Mouse (Mus musculus) left cerebral cortex, postnatal 4 days (tissue): ENCODE data around the gene Vcl. TPM values are rescaled to one million over a fixed set of nuclear protein-coding genes. Genes with fewer than 3 reads are reported as not detected.

Experiments
- DNase-seq: peaks from one replicate; pipeline ENCODE4 v3.0.0-alpha.2; 2022
- intact Hi-C: fragments of 180-260 bp; cut with DNase I; formaldehyde crosslinking; loops from one replicate; pipeline ENCODE4 v1.15.1; 2025
- total RNA-seq, 2 experiments: library from RNA; stranded (reverse); gene quantifications; 2 replicates each; pipeline ENCODE4 v1.2.3; 2021

Gene Vcl
- total RNA-seq, result 10 to 100 TPM; 21.0 to 21.9 TPM

DNA sequence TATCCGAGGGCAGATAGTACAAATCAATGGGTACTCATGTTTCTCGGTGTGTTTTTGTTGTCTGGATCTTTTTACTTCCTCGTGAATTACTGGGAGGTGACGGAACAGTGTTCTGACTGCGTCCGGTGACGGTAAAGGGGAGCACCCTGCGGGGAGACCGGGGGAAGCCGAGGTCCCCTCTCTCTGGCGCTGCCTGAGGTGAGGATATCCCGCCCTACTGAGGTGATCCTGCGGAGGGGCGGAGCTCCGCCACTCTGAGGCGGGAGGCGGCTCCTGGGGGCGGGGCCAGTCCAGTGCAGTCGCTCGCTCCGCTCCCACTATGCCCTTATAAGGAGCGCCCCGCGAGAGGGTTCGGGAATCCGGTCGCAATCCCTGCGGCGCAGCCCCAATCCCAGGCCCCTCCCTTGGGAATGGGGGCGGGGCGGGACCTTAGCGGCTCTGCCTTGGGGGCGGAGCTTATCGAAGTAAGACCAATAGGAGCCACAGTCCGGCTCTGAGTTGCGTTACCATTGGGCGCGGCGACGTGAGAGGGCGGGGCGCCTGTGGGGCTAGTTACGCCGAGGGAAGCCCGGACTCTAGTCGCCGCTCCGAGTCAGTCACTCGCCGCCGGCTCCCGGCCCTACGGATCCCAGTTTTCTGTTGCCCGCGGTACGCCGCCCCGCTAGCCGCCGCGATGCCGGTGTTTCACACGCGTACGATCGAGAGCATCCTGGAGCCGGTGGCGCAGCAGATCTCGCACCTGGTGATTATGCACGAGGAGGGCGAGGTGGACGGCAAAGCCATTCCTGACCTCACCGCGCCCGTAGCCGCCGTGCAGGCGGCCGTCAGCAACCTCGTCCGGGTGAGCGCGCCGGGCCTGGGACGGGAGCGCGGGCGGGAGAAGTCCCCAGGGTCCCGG is at the start of gene Vcl:
TSS of gene Vcl (plus strand) at position 551 of the 898 bp plus-strand sequence.
- DNase-seq, result peak; percentile 99
- intact Hi-C loops, result no loop called here

DNA sequence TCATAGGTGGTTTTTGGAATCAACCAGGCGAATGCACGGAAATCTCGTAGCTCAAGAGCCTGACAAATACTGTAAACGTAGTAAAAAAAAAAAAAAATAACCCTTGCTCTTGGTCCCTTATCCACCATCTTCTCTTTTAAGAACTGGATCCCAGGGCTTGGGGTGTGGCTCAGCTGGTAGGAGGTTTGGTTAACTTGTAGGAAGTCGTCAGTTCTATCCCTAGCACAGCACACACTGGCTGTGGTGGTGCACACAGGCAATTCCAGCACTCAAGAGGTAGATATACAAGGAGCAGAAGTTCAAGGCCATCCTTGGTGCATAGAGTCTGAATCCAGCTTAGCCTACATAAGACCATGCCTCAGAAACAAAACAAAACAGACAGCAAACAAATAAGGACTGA is 44.5 kb upstream of the Vcl start:
- intact Hi-C loops, result no loop called here
- no peak for DNase-seq

DNA sequence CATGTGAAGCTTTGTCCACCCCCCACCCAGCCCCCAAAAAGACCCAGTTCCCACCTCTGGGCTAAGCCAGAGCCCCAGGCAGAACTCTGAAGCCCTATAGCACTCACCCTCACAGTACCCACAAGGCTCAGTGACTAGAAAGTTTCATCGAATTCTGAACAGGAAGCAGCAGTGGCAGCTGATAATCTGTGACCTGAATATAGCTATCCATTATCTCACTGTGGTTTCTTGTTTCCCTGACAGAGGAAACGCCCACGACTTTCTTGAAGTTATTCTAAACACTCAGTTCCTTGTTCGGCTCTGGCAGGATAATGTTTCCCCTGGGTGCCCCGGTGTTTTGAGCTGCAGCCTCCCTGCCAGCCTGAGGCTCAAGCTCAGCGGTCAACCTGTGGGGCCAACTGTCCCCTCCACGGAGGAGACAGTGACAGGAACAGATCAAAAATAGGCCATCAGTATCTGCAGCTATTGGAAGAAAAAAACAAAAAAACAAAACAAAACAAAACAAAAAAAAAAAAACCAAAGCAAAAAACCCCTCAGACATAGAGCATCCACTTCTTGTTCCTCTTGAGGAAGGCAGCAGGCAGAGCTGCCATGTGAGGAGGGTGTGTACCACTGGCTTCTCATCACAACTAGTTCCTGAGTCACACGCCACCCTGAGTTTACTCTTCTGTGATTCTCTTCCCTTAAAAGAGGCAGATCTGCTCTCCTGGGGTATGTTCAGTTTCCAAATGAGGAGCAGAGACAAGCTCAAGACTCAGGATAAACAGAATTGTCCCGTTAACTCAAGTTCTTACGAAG is 43.9 kb upstream of the Vcl start:
- no peak for DNase-seq
- intact Hi-C loops, result no loop called here

DNA sequence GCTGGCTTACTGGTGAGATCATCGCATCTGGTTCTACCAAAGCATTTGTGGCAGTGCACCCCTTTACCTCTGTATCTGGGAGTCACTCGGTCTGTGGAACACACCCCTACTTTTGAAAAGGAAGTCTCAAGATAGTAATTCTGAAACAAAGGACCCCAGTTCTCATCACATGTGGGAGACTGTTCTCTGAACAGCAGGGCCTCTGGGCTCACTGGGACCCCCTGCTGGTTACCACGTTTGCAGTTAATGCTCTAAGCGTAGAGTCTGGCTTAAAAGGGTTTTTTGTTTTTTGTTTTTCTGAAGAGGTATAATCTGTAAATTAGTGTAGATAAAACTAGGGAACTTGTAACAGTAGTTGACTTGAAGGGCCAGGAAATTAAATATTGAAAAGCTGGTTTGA is 42.9 kb upstream of the Vcl start:
- intact Hi-C loops, result no loop called here
- DNase-seq, result peak; percentile 24

DNA sequence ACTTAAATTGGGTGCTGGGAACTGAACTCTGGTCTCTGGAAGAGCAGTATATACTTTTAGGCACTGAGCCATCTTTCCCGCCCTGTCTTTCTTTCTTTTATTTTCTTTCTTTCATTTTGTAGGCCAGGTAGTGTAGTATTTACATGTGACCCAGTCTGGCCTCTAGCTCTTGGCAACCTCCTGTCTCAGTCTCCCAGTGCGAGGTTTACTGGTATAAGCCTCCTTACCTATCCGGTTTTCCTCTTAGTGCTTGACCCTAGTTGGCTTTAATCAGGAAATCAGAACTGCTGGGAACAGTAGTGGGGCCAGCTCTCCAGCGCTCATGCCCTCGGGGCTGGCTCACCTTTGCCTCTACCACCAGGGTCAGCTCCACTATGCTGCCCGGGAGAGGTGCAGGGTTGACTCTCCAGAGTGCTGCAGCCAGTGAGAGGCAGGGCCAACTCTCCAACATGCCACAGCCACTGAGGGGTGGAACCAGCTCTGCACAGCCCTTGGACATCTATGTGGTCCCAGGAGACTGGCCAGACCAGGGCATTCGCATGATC is 41.6 kb upstream of the Vcl start:
- intact Hi-C loops, result no loop called here
- DNase-seq, result no peak

DNA sequence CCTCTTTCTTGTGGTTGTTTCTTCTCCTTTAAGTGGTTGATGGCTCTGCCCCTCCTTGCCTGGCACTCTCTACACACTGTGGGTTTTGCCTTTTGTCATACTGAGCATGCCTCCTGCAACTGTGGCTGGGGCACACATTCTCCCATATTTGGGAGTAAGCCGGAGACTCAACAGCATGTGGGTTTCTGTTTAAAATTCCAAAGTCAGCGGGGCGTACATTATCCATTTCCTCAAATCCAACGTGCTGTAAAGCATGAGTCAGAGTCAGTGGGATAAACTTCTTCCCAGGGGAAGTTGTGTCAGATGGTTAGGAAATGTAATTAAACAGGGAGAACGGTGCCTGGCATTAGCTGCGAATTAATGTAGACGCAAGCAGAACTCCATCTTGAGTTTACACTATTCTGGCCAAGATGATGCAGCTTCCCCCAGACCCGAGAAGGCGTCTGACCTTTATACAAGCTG is 37.2 kb upstream of the Vcl start:
- peak; percentile 7 for DNase-seq
- intact Hi-C loops, result no loop called here

DNA sequence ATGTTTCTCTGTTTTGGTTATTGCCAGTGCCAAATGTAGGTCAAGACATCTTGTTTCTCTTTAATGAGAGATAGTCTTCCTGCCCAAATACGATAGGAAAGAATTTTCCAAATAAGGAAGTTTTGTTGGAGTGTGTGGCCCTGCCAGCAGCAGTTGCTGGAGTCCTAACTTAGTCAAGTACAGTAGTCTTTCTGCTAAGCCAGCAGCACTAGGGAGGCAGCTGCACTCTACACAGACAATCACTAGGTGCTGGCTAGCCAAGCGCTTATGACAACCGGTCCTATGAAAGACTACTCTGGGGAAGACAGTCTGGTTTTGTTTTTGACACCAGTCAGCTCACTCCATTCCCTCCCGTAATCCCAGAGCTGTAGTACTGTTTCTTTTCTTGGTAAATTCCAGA is 35.4 kb upstream of the Vcl start:
- intact Hi-C loops, result no loop called here
- no peak for DNase-seq

DNA sequence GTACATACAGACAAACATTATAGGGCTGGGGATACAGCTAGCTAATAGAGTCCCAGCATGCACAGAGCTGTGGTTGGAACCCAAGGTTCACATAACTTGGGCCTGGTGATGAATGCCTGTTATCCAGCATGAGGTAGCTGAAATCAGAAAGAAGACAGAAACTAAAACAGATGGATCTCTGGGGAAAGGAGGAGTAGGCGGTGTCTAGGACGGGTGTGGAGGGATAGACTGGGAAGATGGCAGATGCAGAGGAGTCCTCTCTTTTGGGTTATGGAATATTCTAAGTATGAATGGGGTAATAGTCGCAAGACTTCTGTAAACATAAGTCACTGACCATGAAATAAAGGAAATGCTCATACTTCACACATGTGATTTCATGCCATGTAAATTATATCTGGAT is 27.9 kb upstream of the Vcl start:
- no peak for DNase-seq
- intact Hi-C loops, result no loop called here

DNA sequence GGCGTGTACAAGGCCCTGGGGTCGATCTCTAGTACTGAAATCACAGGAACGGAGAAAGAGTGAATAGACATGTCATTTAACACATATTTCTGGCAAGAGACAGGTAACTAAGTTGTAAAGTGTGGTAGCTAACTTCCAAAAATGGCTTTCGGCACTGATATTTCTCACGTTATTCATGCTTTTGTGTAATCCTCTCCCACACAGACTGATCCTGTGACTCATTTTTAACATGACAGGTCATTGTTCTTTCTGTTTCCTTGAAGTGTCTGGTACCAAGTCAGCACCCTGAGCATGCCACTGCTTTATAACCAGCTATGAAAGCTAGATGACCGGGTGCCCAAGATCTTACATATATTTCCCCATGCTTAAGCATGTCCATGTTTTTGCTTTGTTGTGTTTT is 26.1 kb upstream of the Vcl start:
- DNase-seq, result no peak
- intact Hi-C loops, result no loop called here

DNA sequence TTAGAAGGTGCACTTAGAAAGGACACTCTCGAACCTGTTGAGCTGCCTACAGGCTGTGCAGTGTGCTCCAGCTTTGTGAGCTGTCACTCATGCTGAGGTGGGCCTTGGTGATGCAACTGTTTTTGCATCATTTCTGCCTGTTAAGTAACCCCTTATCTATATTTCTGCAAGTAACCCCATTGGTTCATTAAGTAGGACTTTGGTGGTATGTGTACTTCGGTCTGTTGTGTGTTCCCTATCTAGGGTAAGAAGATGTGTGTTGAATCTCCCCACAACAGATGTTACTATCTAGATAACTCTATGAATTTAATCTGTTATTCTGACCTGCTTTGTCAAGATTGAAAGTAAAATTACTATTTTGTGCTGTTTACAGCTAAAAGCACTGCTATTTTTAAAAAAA is 17.4 kb upstream of the Vcl start:
- no peak for DNase-seq
- intact Hi-C loops, result no loop called here

DNA sequence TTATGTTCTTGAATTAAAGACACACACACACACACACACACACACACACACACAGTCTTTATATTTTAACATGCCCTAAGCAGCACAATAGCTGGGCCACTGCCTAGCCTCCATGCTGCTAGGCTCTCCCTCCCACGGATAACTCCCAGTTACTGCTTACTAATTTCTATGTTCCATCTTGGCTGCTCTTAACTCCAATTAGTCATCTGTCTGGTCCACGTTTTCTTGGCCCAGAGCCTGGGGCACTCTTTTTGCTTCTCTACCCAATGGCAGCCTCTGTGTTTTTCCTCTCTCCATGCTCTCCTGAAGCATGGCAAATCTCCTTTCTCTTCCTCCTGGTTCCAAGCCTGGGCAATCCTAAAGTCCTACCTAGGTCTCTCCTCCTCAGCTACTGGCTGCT is 14.8 kb upstream of the Vcl start:
- intact Hi-C loops, result no loop called here
- peak; percentile 63 for DNase-seq

DNA sequence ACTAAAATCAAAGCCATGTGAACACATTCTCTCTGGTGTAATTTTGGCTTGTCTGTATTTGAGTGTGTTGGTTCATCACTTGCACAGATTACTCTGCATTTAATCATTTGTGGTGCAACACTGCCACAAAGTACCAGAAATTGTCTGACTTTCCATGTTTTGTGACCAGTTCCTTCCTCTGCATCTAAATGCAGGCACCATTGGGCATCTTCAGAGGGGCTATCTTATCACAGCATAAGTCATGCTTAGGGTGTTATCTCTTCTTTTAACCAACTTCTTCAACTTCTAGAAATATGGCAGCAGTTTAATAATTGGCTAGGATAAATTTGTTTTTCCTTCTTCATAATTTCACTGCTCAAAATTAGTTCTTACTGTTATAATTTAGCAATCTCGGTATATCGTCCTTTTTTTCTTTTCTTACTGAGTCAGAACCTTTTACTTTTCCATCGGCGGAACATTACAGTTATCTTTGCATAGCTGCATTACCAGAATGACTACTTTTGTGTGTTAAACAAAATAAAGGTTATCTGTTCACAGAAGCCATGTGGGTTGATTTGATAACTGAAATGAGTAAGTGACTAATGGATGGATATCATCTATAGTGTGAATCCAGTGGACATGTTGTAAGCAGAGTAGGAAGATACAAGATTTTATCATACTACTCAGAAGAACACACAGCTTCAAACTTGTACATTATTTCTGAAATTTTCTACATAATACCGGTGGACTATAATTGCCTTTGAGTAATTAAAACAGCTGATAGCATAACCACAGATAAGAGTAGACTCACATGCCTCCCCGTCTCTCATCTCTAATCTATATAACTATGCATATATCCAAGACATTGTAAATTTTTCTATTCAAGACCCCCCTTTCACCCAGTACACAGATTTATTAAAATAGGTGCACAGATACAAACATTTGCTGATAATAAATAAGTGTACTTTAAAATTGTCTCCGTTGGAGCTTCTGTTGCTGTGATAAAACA is 12.3 kb upstream of the Vcl start:
- intact Hi-C loops, result no loop called here
- no peak for DNase-seq

DNA sequence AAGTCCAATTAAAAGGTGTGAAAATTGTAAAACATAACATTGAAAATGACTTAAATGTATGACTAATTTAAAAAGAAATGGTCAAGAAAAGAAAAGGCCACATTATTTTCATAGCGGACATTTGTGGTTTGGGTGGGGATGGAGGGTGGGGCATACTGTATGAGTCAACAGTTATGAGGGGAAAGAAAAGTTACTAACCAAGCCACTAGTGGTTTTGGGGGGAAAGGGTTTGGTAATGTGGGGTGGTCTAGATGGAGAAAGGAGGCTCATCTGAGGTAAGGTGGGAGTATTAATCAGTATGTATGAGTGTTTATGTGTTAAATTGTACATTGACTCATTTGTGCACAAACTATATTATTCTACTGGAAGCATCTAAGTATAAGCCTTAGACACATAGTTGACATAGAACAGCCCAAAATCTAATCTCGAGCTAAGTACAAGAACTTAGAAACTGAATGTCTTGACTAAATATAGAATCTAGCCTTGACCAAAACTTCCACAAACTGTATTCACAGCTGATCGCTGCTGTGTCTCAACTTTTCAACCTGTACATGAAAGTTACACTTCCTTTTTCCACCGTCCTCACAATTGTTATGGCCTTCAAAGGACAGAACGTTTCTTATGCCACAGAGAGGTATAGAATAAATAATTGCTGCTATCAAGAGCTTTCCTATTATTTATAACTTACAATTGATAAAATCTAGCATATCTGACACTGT is 5.0 kb upstream of the Vcl start:
- intact Hi-C loops, result no loop called here
- no peak for DNase-seq

DNA sequence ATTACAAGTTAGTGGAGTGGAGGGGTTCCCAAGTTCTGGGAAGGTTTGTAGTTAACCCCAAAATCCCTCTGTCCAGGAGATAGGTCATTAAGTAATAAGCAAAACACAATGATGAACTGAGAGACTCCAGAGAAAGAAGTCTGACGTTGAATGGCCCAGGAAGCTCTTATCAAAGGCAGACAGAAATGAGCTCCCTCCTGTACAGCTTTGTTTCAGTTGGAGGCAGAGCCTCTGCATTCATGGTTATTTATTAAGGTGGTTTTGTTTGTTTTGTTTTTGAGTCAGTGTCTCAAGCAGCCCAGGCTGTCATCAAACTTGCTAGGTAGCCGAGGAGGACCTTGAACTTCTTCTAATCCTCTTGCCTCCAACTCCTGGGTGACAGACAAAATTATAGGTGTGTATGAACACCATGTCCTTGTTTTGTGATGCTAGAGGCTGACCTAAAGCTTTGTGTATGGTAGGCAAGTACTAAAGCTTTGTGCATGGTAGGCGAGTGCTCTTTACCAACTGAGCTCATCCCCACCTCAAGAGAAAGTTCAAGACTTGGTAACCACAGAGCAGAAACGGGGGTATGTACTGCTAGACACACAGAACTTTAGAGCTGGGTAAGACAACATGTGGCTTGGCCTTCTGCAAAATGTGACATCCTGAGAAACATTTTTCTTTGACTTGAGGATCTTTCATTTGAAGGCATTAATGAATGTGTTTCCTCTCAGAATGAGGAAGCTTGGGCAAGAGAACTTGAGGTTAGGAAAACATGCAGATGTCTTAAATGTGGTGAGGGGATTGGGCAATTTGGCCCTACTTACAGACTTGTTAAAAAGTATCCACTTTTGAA is 1.5 kb upstream of the Vcl start:
- intact Hi-C loops, result no loop called here
- no peak for DNase-seq

DNA sequence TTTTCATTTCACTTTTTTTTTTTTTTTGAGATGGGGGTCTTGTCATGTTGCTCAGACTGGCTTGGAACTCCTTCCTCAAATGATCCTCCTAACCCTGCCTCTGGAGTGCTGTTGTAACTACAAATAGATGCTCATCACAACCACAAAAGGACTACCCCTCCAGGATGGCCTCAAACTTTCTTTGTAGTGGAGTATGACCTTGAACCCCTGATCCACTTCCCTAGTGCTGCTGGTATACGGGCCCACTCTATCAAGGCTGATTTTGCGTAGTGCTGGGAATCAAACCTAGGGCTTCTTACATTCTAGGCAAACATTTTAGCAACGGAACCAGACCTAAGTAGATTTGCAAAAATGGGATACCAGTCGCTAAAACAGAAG is 901 bp upstream of the Vcl start:
- no peak for DNase-seq
- intact Hi-C loops, result no loop called here

DNA sequence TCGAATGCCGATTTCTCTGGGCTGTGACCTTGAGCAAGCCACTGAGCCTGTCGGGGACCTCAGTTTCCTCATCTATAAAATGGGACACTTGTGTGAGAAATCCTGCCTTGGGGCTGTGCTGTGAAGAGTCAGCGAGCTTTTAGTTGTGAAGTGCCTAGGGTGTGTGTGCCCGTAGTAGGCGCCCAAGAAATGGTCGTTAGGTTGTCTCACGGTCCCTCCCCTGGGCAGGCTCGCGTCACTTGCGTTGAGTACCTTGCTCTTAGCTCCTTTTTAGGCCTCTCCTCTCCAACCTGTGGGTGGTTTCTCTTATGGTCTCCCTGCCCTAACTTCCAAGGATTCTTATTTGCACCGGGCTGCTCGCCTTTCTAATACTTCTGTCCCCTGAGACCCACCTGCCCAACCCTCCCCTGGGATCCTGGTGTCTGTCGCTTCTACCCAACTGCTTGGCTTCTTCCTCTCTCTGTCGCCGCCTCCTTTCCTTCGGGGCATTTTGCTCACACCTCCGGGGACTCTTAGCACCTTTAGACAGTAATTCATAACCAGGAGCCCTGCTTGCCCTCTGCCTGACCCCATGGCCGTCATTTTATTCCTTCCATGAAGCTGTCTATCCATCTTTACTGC is 726 bp downstream of the Vcl start:
- intact Hi-C loops, result no loop called here

DNA sequence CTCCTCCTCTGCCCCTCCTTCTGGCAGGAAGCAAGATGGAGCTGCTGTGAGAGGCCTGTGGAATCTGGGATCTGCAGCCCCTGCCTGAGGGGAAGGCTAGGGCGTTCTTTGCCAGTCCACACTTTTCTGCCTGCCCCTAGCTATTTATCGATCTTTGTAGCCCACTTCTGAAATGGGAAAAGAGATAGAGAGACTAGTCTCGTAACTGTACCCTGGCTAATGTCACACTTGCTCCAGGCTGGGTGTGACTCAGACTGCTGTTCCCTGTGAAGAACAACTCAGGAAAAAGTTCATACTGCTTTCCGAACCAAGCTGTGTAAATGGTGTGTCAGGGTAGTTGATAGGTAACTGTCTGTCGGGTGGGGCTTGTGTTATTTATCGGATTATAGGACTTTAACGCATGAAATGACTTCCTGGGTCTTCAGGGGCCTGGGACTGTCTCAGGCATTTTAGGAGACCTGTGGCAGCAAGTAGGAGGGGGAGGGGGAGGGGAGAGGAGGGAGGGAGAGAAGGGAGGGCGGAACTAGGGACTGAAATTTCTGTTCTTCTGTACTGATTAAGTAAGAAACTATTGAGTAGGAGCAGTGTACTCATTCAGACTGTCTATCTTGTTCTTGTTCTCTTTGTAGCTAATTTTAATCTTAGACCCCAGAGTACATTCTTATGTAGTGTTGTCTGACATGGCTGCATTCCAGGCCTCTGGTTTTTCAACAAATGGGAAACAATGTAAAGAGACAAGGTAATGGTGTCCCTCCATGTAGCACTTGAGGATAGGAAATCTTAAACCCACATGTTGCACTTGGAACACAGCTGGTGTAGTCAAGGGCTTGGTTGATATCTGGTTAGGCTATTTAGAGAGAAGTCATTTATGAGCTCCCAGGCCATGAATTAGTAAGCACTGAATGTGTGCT is 1.5 kb downstream of the Vcl start:
- no peak for DNase-seq
- intact Hi-C loops, result no loop called here

More for the DNA sequence above, 726 bp downstream of the Vcl start:
- peak; percentile 1 for DNase-seq
